Mouse (Mus musculus): ENCODE measurements around the gene Sik2. TPM values are rescaled to one million over a fixed set of nuclear protein-coding genes. Genes with fewer than 3 reads are reported as not detected.
A peak's percentile ranks its signal among the peaks of the same experiment; 100 is the strongest.

Gene Sik2
- polyA plus RNA-seq, 1 experiment from 2014 or later, result 11.0 TPM

- Histone ChIP-seq H3K4me1 (ENCODE audit: control insufficient read depth, insufficient read depth, low read length) (no peaks in the 10 kb centered on the region), H3K9ac (ENCODE audit: low read length) (no peak overlapping the region), H3K4me3 (ENCODE audit: low read depth, low read length) (no peak overlapping the region), H3K27ac (replicated peaks; ENCODE audit: low read depth, low read length) (no peak overlapping the region), H3K36me3 (ENCODE audit: control insufficient read depth, insufficient read depth, low read length) (peaks cover 41% of the 10 kb centered on the region), H3K27me3 (ENCODE audit: control insufficient read depth, insufficient read depth, low read length) (no peaks in the 10 kb centered on the region), H3K4me2 (ENCODE audit: low read depth, severe bottlenecking) (no peak overlapping the region), H3K9me3 (ENCODE audit: control insufficient read depth, low read length) (no peaks in the 10 kb centered on the region)
- DNase-seq (ENCODE audit: low spot score), result no peak
- WGBS, result 95% methylated on average over 4 of the region's 4 CpGs
- no peak for ATAC-seq (ENCODE audit: insufficient number of reproducible peaks, low FRiP score, low TSS enrichment, low read depth)
Observed at GRCm38 (mm10) chr9:50863824-50864223, 145.0 kb downstream of the Sik2 start.

GRCm38 (mm10) chr9:50861119-50861839, 147.6 kb downstream of the Sik2 start:
- H3K4me3 ChIP-seq (ENCODE audit: low read depth, low read length), result no peak overlapping the region
- peaks cover 3% of the 10 kb centered on the region; the same call in 1 of the 2 replicates for H3K4me1 ChIP-seq (ENCODE audit: control insufficient read depth, insufficient read depth, low read length)
- DNase-seq (ENCODE audit: low spot score) (no peak), ATAC-seq (ENCODE audit: insufficient number of reproducible peaks, low FRiP score, low TSS enrichment, low read depth) (no peak)
- no peak overlapping the region for H3K9ac ChIP-seq (ENCODE audit: low read length)
- no peaks in the 10 kb centered on the region for H3K27me3 ChIP-seq (ENCODE audit: control insufficient read depth, insufficient read depth, low read length)
- no peak overlapping the region for H3K4me2 ChIP-seq (ENCODE audit: low read depth, severe bottlenecking)
- H3K27ac ChIP-seq (replicated peaks; ENCODE audit: low read depth, low read length), result no peak overlapping the region
- WGBS, result 93% methylated on average over 18 of the region's 18 CpGs
- no peaks in the 10 kb centered on the region for H3K9me3 ChIP-seq (ENCODE audit: control insufficient read depth, low read length)
- peaks cover 26% of the 10 kb centered on the region for H3K36me3 ChIP-seq (ENCODE audit: control insufficient read depth, insufficient read depth, low read length)

DNA sequence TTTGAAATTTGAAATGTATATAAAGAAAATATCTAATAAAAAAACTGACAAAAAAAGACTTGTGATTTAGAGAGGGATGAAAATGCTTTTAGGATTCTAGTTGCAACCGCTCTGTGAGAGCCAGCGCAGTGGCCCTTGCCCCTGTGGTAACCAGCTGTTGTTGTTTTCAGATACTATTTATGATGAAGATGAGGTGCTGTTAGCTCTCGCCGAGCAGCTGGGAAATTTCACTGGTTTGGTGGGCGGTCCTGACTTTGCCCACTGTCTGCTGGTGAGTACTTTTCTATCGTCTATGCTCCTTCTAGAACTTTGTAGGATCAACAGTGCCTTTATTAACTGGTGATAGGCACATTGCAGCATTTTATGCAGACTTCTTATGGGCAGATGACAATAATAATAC, 150.2 kb downstream of the Sik2 start:
- Histone ChIP-seq H3K9me3 (ENCODE audit: control insufficient read depth, low read length) (no peaks in the 10 kb centered on the region), H3K4me3 (ENCODE audit: low read depth, low read length) (no peak overlapping the region), H3K36me3 (ENCODE audit: control insufficient read depth, insufficient read depth, low read length) (peaks cover 19% of the 10 kb centered on the region), H3K4me1 (ENCODE audit: control insufficient read depth, insufficient read depth, low read length) (peaks cover 11% of the 10 kb centered on the region; the same call in 1 of the 2 replicates), H3K27ac (replicated peaks; ENCODE audit: low read depth, low read length) (no peak overlapping the region), H3K4me2 (ENCODE audit: low read depth, severe bottlenecking) (no peak overlapping the region), H3K9ac (ENCODE audit: low read length) (no peak overlapping the region), H3K27me3 (ENCODE audit: control insufficient read depth, insufficient read depth, low read length) (no peaks in the 10 kb centered on the region)
- ATAC-seq (ENCODE audit: insufficient number of reproducible peaks, low FRiP score, low TSS enrichment, low read depth) (no peak), DNase-seq (ENCODE audit: low spot score) (no peak)
- 95% methylated on average over 6 of the region's 6 CpGs for WGBS

- Histone ChIP-seq H3K27me3 (ENCODE audit: control insufficient read depth, insufficient read depth, low read length) (no peaks in the 10 kb centered on the region), H3K27ac (replicated peaks; ENCODE audit: low read depth, low read length) (peak overlapping the region; percentile 68), H3K4me1 (ENCODE audit: control insufficient read depth, insufficient read depth, low read length) (peaks cover 13% of the 10 kb centered on the region; the same call in 1 of the 2 replicates), H3K4me3 (ENCODE audit: low read depth, low read length) (peak overlapping the region; percentile 97), H3K36me3 (ENCODE audit: control insufficient read depth, insufficient read depth, low read length) (peaks cover 13% of the 10 kb centered on the region), H3K9ac (ENCODE audit: low read length) (peak overlapping the region; percentile 86), H3K9me3 (ENCODE audit: control insufficient read depth, low read length) (no peaks in the 10 kb centered on the region), H3K4me2 (ENCODE audit: low read depth, severe bottlenecking) (peak overlapping the region; percentile 68)
- no peak for DNase-seq (ENCODE audit: low spot score)
- WGBS, result under 1% methylated on average over 44 of the region's 46 CpGs
- ATAC-seq (ENCODE audit: insufficient number of reproducible peaks, low FRiP score, low TSS enrichment, low read depth), result peak; percentile 63; the same call in 1 of the 2 replicates
Observed at GRCm38 (mm10) chr9:50857082-50857641, 151.7 kb downstream of the Sik2 start.

DNA sequence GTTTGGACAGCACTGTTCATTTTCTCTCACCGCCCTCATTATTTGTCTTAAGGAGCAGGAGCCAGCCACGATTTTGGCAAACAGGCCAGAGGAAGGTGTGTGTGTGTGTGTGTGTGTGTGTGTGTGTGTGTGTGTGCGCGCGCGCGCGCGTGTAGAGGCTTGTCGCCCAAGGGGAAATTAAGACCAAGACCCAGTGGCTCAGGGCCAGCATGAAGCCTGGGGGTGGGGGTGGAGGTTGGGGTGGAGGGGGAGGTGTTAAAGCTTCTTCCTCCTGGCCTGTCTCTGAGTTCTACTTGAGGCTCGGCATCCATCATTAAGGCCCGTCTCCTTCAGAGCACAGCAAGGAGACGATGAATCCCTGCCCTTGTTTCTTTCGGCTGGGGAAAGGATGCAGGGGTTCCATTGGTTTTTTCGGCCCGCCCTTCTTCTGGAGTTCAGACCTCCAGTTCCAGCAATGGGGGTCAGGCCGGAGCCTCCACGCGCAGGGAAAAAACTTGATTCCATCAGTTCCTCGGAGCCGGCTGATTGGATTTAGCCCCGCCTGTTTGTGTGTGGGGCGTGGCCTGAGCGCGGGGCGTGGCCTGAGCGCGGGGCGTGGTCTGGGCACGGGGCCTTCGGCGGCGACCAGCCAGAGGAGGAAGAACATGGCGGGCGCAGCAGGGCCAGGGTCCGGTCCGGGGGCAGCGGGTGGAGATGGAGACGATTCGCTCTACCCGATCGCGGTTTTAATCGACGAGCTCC, 152.4 kb downstream of the Sik2 start:
- peak overlapping the region; percentile 68 for H3K27ac ChIP-seq (replicated peaks; ENCODE audit: low read depth, low read length)

GRCm38 (mm10) chr9:50855780-50856179, 153.1 kb downstream of the Sik2 start:
- Histone ChIP-seq H3K4me2 (ENCODE audit: low read depth, severe bottlenecking) (no peak overlapping the region), H3K9me3 (ENCODE audit: control insufficient read depth, low read length) (no peaks in the 10 kb centered on the region), H3K27ac (replicated peaks; ENCODE audit: low read depth, low read length) (no peak overlapping the region), H3K4me3 (ENCODE audit: low read depth, low read length) (no peak overlapping the region), H3K27me3 (ENCODE audit: control insufficient read depth, insufficient read depth, low read length) (no peaks in the 10 kb centered on the region), H3K36me3 (ENCODE audit: control insufficient read depth, insufficient read depth, low read length) (peaks cover 5% of the 10 kb centered on the region), H3K9ac (ENCODE audit: low read length) (no peak overlapping the region), H3K4me1 (ENCODE audit: control insufficient read depth, insufficient read depth, low read length) (peaks cover 13% of the 10 kb centered on the region; the same call in 1 of the 2 replicates)
- WGBS, result 60% methylated on average over 5 of the region's 5 CpGs
- DNase-seq (ENCODE audit: low spot score) (no peak), ATAC-seq (ENCODE audit: insufficient number of reproducible peaks, low FRiP score, low TSS enrichment, low read depth) (no peak)

More for the DNA sequence above, 152.4 kb downstream of the Sik2 start:
- under 1% methylated on average over 45 of the region's 45 CpGs for WGBS
- H3K27me3 ChIP-seq (ENCODE audit: control insufficient read depth, insufficient read depth, low read length), result no peaks in the 10 kb centered on the region
- no peaks in the 10 kb centered on the region for H3K9me3 ChIP-seq (ENCODE audit: control insufficient read depth, low read length)
- peak overlapping the region; percentile 97 for H3K4me3 ChIP-seq (ENCODE audit: low read depth, low read length)
- ATAC-seq (ENCODE audit: insufficient number of reproducible peaks, low FRiP score, low TSS enrichment, low read depth) (peak; percentile 91), DNase-seq (ENCODE audit: low spot score) (peak; percentile 98)
- peak overlapping the region; percentile 68 for H3K4me2 ChIP-seq (ENCODE audit: low read depth, severe bottlenecking)
- H3K4me1 ChIP-seq (ENCODE audit: control insufficient read depth, insufficient read depth, low read length), result peaks cover 13% of the 10 kb centered on the region; the same call in 1 of the 2 replicates
- H3K9ac ChIP-seq (ENCODE audit: low read length), result peak overlapping the region; percentile 86
- H3K36me3 ChIP-seq (ENCODE audit: control insufficient read depth, insufficient read depth, low read length), result peaks cover 7% of the 10 kb centered on the region

DNA sequence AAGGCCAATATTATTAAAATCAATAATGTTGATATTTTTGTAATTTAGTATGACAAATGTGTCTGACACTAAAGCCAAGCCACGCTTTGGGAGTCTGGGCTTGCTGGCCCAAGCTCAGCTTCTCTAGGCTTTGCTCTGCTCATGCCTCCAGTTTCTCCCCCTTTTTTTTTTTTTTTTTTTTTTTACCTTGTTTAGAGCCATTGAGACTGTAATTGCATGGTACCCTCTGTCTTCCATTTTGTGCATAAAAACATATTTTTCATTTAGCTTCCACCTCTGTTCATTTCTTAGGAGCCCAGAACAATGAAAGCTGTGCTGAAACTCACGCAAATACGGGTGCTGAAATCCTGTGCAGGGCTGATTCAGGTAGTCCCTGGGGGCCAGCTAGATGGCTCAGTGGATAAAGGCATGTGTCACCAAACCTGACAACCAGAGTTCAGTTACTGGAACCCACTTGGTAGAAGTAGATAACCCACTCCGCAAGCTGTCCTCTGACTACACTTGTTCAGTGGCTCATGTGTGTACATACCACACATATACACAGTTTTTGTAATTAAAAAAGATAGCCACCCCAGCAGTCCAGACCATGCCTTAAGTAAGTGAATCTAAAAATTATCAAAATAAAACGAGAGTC, 153.6 kb downstream of the Sik2 start:
- Histone ChIP-seq H3K4me3 (ENCODE audit: low read depth, low read length) (no peak overlapping the region), H3K4me1 (ENCODE audit: control insufficient read depth, insufficient read depth, low read length) (peaks cover 13% of the 10 kb centered on the region; the same call in 1 of the 2 replicates), H3K9ac (ENCODE audit: low read length) (no peak overlapping the region), H3K27me3 (ENCODE audit: control insufficient read depth, insufficient read depth, low read length) (no peaks in the 10 kb centered on the region), H3K9me3 (ENCODE audit: control insufficient read depth, low read length) (no peaks in the 10 kb centered on the region), H3K4me2 (ENCODE audit: low read depth, severe bottlenecking) (no peak overlapping the region), H3K36me3 (ENCODE audit: control insufficient read depth, insufficient read depth, low read length) (peaks cover 5% of the 10 kb centered on the region), H3K27ac (replicated peaks; ENCODE audit: low read depth, low read length) (no peak overlapping the region)
- DNase-seq (ENCODE audit: low spot score) (no peak), ATAC-seq (ENCODE audit: insufficient number of reproducible peaks, low FRiP score, low TSS enrichment, low read depth) (no peak)
- WGBS, result 88% methylated on average over 5 of the region's 5 CpGs

DNA sequence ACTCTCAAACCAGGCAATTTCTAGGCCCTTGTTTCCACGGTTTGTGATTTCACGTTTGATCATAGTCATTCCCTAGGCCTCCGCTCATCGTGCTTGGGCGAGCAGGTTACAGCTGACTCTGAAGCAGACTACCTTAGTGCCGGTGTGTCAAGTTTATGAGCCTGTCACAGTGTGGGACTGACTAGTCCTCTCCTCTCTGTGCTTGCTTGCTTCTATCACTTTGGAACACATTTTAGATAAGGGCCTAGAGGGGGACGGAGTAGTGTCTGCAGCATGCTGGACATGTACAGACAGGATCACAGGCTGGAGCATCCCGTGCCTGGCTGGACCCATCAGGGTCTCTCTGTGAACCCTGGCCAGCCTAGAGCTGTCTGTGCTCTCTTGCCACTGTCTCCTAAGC, 154.5 kb downstream of the Sik2 start:
- Histone ChIP-seq H3K36me3 (ENCODE audit: control insufficient read depth, insufficient read depth, low read length) (no peaks in the 10 kb centered on the region; the same call in 1 of the 2 replicates), H3K4me1 (ENCODE audit: control insufficient read depth, insufficient read depth, low read length) (peaks cover 13% of the 10 kb centered on the region; the same call in 1 of the 2 replicates), H3K4me2 (ENCODE audit: low read depth, severe bottlenecking) (no peak overlapping the region), H3K27ac (replicated peaks; ENCODE audit: low read depth, low read length) (no peak overlapping the region), H3K4me3 (ENCODE audit: low read depth, low read length) (no peak overlapping the region), H3K27me3 (ENCODE audit: control insufficient read depth, insufficient read depth, low read length) (no peaks in the 10 kb centered on the region), H3K9ac (ENCODE audit: low read length) (no peak overlapping the region), H3K9me3 (ENCODE audit: control insufficient read depth, low read length) (no peaks in the 10 kb centered on the region)
- WGBS, result 66% methylated on average over 8 of the region's 8 CpGs
- DNase-seq (ENCODE audit: low spot score), result no peak
- no peak for ATAC-seq (ENCODE audit: insufficient number of reproducible peaks, low FRiP score, low TSS enrichment, low read depth)

Measured in limb, embryonic 11.5 days (tissue).